Mouse (Mus musculus): ENCODE measurements around the gene Sema3b.
"Not testable (repeated sequence)": the region's sequence is repeated elsewhere in the genome, so short reads cannot be mapped to it uniquely, and the experiment has no call there.

Gene Sema3b

DNA sequence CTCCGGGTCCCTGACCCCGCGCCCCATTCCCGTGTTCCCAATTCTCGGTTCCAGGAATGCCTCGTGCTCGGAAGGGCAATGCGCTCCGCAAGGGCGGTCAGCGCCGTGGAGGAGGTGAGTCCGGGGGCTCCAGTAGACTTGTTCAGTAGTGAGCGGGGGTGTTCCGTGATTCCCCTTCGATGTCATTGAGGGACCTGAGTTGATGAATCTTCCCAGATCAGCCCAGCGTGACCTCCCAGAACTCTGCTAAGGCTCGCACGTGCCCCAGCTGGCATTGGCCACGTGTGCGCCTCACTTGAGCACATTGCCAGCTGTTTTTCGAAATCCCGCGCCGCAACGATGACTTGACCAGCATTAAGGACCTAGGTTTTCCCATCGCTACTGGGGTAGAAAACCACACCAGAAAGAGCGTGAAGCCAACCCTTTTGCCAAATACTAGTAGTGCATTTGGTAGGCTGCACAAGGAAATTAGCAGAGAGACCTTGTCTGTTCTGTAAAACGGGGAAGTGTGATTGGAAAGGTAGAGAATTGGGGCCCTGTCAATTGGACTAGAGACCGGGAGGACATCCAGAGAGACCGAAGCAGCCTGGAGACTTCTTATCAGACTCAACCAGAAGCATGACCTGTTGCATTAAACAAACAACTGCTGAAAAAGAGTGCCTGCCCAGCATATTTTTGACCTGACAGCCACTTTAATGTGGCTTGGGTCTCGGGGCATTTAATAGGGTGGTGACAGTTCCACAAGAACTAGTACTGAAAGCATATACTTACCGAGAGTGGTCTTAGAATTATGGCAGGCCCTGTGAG is 21.0 kb downstream of the Sema3b start:
- DNase-seq: no peak

DNA sequence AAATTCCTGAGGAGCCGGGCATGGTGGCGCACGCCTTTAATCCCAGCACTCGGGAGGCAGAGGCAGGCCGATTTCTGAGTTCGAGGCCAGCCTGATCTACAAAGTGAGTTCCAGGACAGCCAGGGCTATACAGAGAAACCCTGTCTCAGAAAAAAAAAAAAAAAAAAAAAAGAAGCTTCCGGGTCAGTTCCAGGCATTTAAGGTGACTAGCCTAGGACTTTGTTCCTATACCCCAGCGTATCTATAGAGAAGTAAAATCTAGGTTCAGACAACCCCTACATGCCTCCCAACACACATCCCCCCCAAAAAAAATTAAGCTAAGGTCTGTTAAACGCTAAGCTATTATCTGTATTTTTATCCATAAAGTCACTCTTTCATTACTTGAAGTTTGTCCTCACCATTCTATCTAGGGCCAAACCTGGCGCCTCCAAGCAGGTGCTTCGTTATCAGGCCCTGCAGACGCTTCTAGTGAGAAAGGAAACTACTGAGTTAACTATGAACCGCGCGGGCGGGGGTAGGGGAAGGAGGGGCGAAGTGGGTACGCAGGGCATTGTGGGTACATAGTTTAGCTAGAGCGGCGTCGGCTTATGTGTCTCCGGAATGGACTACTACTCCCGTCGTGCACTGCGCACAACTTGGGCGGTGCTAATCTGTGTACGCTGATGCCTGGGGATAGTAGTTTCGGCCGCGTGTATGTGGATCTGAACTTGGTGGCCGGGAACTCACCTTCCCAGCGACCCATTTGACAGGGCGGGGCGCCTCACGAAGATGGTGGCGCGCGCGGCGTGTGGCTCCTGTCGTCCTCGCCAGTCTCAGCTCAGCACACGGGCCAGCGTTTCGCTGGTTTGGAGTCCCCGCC is 21.8 kb downstream of the Sema3b start, which contains the start of gene Ifrd2:
Gene Ifrd2, plus strand, starts transcription at position 669 of the 859 bp plus-strand sequence.
- DNase-seq: peak; percentile 100

GRCm38 (mm10) chr9:107586504-107586903 is 22.5 kb downstream of the Sema3b start:
- no peak for DNase-seq

- peak; percentile 94 for DNase-seq
Measured at GRCm38 (mm10) chr9:107583174-107583573, 25.9 kb downstream of the Sema3b start.

DNA sequence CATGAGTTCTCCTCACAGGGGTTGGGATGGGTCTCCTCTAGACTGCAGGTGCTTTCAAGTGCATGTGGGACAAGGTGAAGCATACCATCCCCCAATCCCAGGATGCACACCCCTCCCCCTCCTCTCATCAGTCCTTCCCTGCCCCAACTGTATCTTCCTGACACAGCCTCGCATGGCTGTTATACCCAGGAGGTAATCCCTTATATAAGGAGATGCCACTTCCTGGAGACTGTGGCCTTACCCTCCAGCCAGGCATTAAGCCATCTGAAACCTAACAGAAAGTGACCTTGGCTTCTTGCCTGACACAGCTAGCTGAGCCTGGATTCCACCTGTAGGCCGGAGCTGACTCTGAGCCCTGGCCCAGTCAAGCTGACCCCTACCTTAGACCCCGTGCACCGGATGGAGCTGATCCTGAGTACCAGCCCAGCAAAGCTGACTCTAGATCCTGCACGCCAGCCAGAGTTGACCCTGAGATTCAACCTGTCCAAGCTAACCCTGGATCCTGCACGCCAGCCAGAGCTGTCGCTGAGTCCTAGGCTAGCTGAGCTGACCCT is 26.4 kb downstream of the Sema3b start:
- peak; percentile 94 for DNase-seq

- DNase-seq: no peak
Measured at GRCm38 (mm10) chr9:107581584-107581983, 27.4 kb downstream of the Sema3b start.

- DNase-seq: peak; percentile 99
Measured at GRCm38 (mm10) chr9:107580501-107581317, 28.3 kb downstream of the Sema3b start, which contains the start of gene Hyal3. Gene Hyal3, plus strand, starts transcription at chr9:107580818.

DNA sequence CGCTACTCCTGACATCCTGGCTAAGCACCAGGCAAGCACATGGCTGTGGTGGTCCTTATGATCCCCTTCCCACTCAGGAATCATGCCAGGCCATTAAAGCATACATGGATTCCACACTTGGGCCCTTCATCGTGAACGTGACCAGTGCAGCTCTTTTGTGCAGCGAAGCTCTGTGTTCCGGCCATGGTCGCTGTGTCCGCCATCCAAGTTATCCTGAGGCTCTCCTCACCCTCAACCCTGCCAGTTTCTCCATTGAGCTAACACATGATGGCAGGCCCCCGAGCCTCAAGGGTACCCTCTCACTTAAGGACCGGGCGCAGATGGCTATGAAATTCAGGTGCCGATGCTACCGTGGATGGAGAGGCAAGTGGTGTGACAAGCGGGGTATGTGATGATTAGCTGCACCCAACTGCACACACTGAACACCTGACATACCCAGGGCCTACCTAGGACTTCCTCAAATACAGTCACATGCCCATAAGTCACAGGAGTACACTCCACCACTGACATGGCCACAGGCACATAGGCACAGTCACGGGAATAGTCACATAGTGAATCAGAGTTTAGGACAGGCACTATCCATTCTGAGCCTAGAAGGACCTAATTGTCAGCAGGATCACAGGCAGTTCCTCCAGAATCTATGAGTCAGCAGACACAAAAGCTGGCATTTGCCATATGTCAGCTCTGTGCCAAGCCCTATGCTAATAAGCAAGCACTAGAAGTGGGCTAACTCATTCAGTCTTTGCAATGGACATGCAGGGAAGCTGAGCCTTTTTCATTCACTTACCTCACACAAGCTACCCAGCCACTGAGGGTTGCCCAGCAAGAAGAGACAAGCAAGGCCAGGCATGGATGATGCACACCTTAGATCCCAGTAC is 29.8 kb downstream of the Sema3b start:
- DNase-seq: peak; percentile 95

DNA sequence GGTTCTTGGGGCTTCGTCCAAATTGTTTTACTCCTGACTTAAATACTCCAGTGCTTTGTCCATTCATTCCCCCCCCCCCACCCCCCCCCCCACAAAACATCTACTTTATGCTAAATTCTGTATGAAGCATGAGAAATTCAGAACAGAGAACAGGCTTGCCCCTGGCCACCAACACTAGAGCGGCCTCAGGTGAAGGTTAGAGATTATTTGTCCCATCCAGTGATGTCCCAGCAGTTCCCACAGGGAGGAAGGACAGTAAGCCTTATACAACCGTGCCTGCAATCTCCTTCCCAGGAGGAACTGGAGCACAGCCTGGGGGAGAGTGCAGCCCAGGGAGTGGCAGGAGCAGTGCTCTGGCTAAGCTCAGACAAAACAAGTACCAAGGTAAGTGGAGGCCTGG is 30.4 kb downstream of the Sema3b start, which contains the start of gene Naa80:
Gene Naa80, plus strand, starts transcription at position 301 of the 400 bp plus-strand sequence.
- no peak for DNase-seq

DNA sequence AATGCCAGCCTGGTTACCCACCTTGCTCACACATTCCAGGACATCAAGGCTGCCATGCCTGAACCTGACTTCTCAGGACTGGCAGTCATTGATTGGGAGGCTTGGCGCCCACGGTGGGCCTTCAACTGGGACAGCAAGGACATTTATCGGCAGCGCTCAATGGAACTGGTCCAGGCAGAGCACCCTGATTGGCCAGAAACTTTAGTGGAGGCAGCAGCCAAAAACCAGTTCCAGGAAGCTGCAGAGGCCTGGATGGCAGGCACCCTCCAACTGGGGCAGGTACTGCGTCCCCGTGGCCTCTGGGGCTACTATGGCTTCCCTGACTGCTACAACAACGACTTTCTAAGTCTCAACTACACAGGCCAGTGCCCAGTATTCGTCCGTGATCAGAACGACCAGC is 31.2 kb downstream of the Sema3b start:
- DNase-seq: no peak

GRCm38 (mm10) chr9:107576357-107577107 is 32.5 kb downstream of the Sema3b start, which contains the start of gene Hyal1:
Gene Hyal1, plus strand, starts transcription at chr9:107576927.
- peak; percentile 99 for DNase-seq

DNA sequence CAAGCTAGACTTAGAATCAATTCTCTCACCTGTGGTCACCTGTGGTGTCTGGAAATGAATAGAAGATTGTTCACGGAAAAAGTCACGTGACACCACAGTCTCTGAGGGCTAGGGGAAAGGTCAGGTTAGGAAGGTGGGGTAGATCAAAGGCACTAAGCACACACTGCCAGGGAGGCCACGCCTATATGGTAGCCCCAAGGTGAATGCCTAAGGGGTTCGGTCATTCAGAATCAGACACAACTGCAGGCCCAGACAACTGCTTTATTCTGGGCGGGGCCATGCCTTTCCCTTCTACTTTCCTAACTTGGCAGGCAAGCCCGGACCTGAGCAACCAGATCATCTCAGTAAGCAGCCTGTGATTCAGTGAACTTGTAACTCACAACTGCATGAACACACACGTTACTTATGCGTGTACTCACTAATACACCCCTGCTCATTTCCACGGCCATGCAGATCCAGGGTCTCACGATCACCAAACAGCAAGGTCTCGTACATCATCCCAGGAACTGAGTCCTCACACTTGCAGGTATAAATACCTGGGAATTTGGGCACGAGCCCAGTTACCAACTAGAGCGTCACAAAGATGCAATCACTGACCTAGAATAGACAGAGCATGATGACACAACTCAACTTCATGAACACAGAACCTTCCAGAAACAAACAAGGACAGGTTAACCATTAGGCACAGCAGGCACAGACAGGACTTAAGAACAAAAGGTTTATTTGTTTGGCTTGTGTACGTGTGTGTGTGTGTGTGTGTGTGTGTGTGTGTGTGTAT is 33.3 kb downstream of the Sema3b start:
- DNase-seq: no peak

GRCm38 (mm10) chr9:107573774-107574173 is 35.3 kb downstream of the Sema3b start:
- not testable (repeated sequence) for DNase-seq

DNA sequence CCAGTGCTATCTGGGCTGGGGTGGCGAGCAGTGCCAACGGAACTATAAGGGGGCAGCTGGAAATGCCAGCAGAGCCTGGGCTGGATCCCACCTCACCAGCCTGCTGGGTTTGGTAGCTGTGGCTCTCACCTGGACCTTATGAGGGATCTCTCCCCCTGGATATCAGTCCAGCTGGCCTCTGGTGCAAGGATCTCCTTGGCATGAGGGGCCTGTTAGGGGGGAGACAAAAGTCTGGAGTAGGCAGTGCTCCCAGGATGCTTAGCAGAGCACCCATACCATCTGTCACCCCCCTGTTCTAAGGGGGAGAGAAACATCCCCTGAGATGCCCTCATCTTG is 36.7 kb downstream of the Sema3b start:
- DNase-seq: peak; percentile 95

DNA sequence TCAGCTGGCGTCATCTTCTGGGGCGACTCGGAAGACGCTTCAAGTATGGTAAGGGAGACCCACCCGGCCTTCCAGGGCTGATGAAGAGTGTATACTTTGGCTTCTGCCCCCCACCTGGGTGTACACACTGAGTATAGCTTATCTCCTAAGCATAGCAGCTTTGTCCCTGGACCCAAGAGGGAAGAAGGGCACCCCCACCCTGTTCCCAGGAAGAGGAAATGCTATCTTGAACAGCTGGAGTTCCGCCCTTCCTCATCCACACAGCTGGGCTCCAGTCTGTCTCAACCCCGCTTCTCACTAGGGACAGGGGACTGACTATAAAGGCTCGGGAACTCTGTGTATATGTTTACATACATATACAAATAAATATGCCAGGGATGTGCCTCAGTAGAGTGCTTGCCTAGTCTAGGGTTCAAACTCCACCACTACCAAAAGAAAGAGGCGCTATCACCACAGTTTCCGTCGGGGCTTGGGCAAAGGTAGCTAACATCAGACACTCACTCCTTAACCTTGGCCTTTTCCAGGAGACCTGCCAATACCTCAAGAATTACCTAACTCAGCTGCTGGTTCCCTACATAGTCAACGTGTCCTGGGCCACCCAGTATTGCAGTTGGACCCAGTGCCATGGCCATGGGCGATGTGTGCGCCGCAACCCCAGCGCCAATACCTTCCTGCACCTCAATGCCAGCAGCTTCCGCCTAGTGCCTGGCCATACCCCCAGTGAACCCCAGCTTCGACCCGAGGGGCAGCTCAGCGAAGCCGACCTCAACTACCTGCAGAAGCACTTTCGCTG is 37.3 kb downstream of the Sema3b start:
- peak; percentile 98 for DNase-seq

DNA sequence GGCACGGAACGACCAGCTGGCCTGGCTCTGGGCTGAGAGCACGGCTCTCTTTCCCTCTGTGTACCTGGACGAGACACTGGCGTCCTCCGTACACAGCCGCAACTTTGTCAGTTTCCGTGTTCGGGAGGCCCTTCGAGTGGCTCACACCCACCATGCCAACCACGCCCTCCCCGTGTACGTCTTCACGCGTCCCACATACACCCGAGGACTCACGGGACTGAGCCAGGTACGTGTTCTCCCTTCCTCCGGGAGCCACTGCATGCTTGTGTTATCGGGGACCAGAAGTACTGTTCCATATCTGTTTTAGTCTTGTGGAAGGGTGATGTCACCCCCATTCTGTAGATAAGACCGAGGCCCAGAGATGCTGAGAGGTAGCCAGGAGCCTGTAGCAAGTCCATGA is 38.2 kb downstream of the Sema3b start:
- DNase-seq: no peak

- peak; percentile 94 for DNase-seq
Measured at GRCm38 (mm10) chr9:107570016-107570415, 39.0 kb downstream of the Sema3b start.

DNA sequence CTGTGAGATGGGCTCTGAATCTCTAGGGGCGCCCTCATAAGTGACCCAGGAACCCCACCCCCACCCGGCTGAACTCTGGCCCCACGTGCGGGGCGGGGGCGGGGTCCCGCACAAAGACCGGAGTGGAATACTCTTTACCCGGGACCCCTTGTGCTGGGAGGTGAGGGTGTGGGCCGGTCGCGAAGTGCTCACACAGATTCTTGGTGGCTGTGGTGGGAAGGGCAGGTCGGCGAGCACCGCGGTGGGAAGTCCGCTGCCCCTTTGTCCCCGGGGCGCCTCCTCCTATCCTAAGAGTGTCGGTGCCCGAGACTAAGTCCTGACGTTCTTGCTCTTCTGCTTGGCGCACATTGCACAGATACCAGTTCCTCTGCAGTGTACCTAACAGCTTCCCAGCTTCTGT is 39.8 kb downstream of the Sema3b start:
- no peak for DNase-seq

Measured in heart, adult 11 months (tissue).